Mouse (Mus musculus) lung, adult 10 weeks (tissue): Measurements from ENCODE around the gene Fgf12. TPM values are rescaled to one million over a fixed set of nuclear protein-coding genes. Genes with fewer than 3 reads are reported as not detected.

Source experiments
- polyA plus RNA-seq: library from polyadenylated mRNA; stranded (reverse); fragments of 350-450 nt; fragmentation: Illumina TruSeq; extraction: RNeasy Lipid Tissue Mini Kit (QIAGEN cat#74804); gene quantifications from one replicate; pipeline ENCODE4 v1.2.3, GENCODE M21; 2014; ENCODE audit warnings: low read depth, low replicate concordance; ENCODE audit not compliant: insufficient read depth

The Fgf12 gene
- polyA plus RNA-seq: 2.6 TPM

GRCm38 (mm10) chr16:28752638-28753118, at the start of gene Fgf12:
TSS of gene Fgf12 (minus strand) at chr16:28753068.

Other genes starting within 250 kb of the Fgf12 start
- gene Mb21d2, start 176.6 kb upstream of the Fgf12 start, polyA plus RNA-seq: 4.8 TPM